Mouse (Mus musculus): ENCODE measurements around the gene Bach2. TPM values are rescaled to one million over a fixed set of nuclear protein-coding genes. Genes with fewer than 3 reads are reported as not detected.
A peak's percentile ranks its signal among the peaks of the same experiment; 100 is the strongest.

Gene Bach2
- polyA plus RNA-seq, 1 experiment from 2014 or later: 9.8 TPM

- Histone ChIP-seq H3K4me3 (no peak overlapping the region), H3K36me3 (no peaks in the 10 kb centered on the region), H3K27me3 (no peaks in the 10 kb centered on the region), H3K4me2 (no peak overlapping the region), H3K9ac (no peak overlapping the region), H3K9me3 (no peaks in the 10 kb centered on the region), H3K27ac (no peak overlapping the region), H3K4me1 (peaks cover 5% of the 10 kb centered on the region)
- ATAC-seq (ENCODE audit: insufficient number of reproducible peaks, insufficient read depth, low FRiP score, low TSS enrichment, low read depth): no peak
- 77% methylated on average over 12 of the region's 12 CpGs for WGBS
Measured at GRCm38 (mm10) chr4:32335659-32336058, 97.1 kb downstream of the Bach2 start.

GRCm38 (mm10) chr4:32336642-32337041 lies 98.0 kb downstream of the Bach2 start:
- ATAC-seq (ENCODE audit: insufficient number of reproducible peaks, insufficient read depth, low FRiP score, low TSS enrichment, low read depth): no peak
- H3K9me3 ChIP-seq: no peaks in the 10 kb centered on the region
- no peaks in the 10 kb centered on the region for H3K36me3 ChIP-seq
- H3K4me3 ChIP-seq: no peak overlapping the region
- no peak overlapping the region for H3K27ac ChIP-seq
- no peaks in the 10 kb centered on the region for H3K27me3 ChIP-seq
- H3K4me1 ChIP-seq: peaks cover 5% of the 10 kb centered on the region
- H3K4me2 ChIP-seq: no peak overlapping the region
- H3K9ac ChIP-seq: no peak overlapping the region
- WGBS: 77% methylated on average over 4 of the region's 4 CpGs

GRCm38 (mm10) chr4:32337638-32338037 lies 99.0 kb downstream of the Bach2 start:
- 23% methylated on average over 11 of the region's 11 CpGs for WGBS
- no peak overlapping the region for H3K4me2 ChIP-seq
- no peaks in the 10 kb centered on the region for H3K9me3 ChIP-seq
- ATAC-seq (ENCODE audit: insufficient number of reproducible peaks, insufficient read depth, low FRiP score, low TSS enrichment, low read depth): no peak
- H3K4me3 ChIP-seq: no peak overlapping the region
- H3K27ac ChIP-seq: no peak overlapping the region
- H3K36me3 ChIP-seq: no peaks in the 10 kb centered on the region
- H3K4me1 ChIP-seq: peaks cover 5% of the 10 kb centered on the region
- no peaks in the 10 kb centered on the region for H3K27me3 ChIP-seq
- no peak overlapping the region for H3K9ac ChIP-seq

- Histone ChIP-seq H3K4me3 (no peak overlapping the region), H3K36me3 (no peaks in the 10 kb centered on the region), H3K27ac (no peak overlapping the region), H3K27me3 (no peaks in the 10 kb centered on the region), H3K4me1 (peaks cover 11% of the 10 kb centered on the region), H3K9ac (no peak overlapping the region), H3K9me3 (no peaks in the 10 kb centered on the region), H3K4me2 (no peak overlapping the region)
- ATAC-seq (ENCODE audit: insufficient number of reproducible peaks, insufficient read depth, low FRiP score, low TSS enrichment, low read depth): no peak
- 76% methylated on average over 10 of the region's 10 CpGs for WGBS
Measured at GRCm38 (mm10) chr4:32338451-32338850, 99.8 kb downstream of the Bach2 start.

GRCm38 (mm10) chr4:32340844-32341243 lies 102.2 kb downstream of the Bach2 start:
- Histone ChIP-seq H3K4me2 (no peak overlapping the region), H3K27me3 (no peaks in the 10 kb centered on the region), H3K27ac (no peak overlapping the region), H3K9ac (no peak overlapping the region), H3K4me3 (no peak overlapping the region), H3K36me3 (no peaks in the 10 kb centered on the region), H3K4me1 (peaks cover 16% of the 10 kb centered on the region), H3K9me3 (no peaks in the 10 kb centered on the region)
- no peak for ATAC-seq (ENCODE audit: insufficient number of reproducible peaks, insufficient read depth, low FRiP score, low TSS enrichment, low read depth)
- 50% methylated on average over 7 of the region's 7 CpGs for WGBS

GRCm38 (mm10) chr4:32342269-32342668 lies 103.7 kb downstream of the Bach2 start:
- H3K27me3 ChIP-seq: no peaks in the 10 kb centered on the region
- peaks cover 18% of the 10 kb centered on the region for H3K4me1 ChIP-seq
- no peak overlapping the region for H3K4me3 ChIP-seq
- no peak for ATAC-seq (ENCODE audit: insufficient number of reproducible peaks, insufficient read depth, low FRiP score, low TSS enrichment, low read depth)
- no peaks in the 10 kb centered on the region for H3K36me3 ChIP-seq
- H3K9ac ChIP-seq: no peak overlapping the region
- 68% methylated on average over 7 of the region's 7 CpGs for WGBS
- H3K4me2 ChIP-seq: no peak overlapping the region
- no peaks in the 10 kb centered on the region for H3K9me3 ChIP-seq
- H3K27ac ChIP-seq: no peak overlapping the region

- Histone ChIP-seq H3K4me1 (peaks cover 21% of the 10 kb centered on the region; the same call in 1 of the 2 replicates), H3K9me3 (no peaks in the 10 kb centered on the region), H3K36me3 (no peaks in the 10 kb centered on the region), H3K9ac (no peak overlapping the region), H3K27me3 (no peaks in the 10 kb centered on the region), H3K4me3 (no peak overlapping the region), H3K27ac (0 out of 2 replicates have a peak overlapping the region, but pooled peaks have one; percentile 18), H3K4me2 (no peak overlapping the region)
- no peak for ATAC-seq (ENCODE audit: insufficient number of reproducible peaks, insufficient read depth, low FRiP score, low TSS enrichment, low read depth)
- 56% methylated on average over 14 of the region's 14 CpGs for WGBS
Measured at GRCm38 (mm10) chr4:32343256-32344165, 104.9 kb downstream of the Bach2 start.

GRCm38 (mm10) chr4:32344276-32344675 lies 105.7 kb downstream of the Bach2 start:
- H3K36me3 ChIP-seq: no peaks in the 10 kb centered on the region
- H3K9ac ChIP-seq: no peak overlapping the region
- ATAC-seq (ENCODE audit: insufficient number of reproducible peaks, insufficient read depth, low FRiP score, low TSS enrichment, low read depth): no peak
- H3K4me3 ChIP-seq: no peak overlapping the region
- peaks cover 17% of the 10 kb centered on the region; the same call in 1 of the 2 replicates for H3K4me1 ChIP-seq
- 76% methylated on average over 9 of the region's 9 CpGs for WGBS
- no peaks in the 10 kb centered on the region for H3K27me3 ChIP-seq
- H3K27ac ChIP-seq: no peak overlapping the region
- H3K9me3 ChIP-seq: no peaks in the 10 kb centered on the region
- no peak overlapping the region for H3K4me2 ChIP-seq

GRCm38 (mm10) chr4:32347202-32347601 lies 108.6 kb downstream of the Bach2 start:
- ATAC-seq (ENCODE audit: insufficient number of reproducible peaks, insufficient read depth, low FRiP score, low TSS enrichment, low read depth): no peak
- 44% methylated on average over 6 of the region's 6 CpGs for WGBS
- no peak overlapping the region for H3K4me3 ChIP-seq
- H3K27me3 ChIP-seq: no peaks in the 10 kb centered on the region
- peak overlapping the region; percentile 16; the same call in 1 of the 2 replicates for H3K27ac ChIP-seq
- peaks cover 26% of the 10 kb centered on the region for H3K4me1 ChIP-seq
- no peaks in the 10 kb centered on the region for H3K36me3 ChIP-seq
- no peak overlapping the region for H3K9ac ChIP-seq
- H3K4me2 ChIP-seq: no peak overlapping the region
- no peaks in the 10 kb centered on the region for H3K9me3 ChIP-seq

- 70% methylated on average over 5 of the region's 5 CpGs for WGBS
- Histone ChIP-seq H3K4me2 (no peak overlapping the region), H3K27ac (no peak overlapping the region), H3K27me3 (no peaks in the 10 kb centered on the region), H3K36me3 (no peaks in the 10 kb centered on the region), H3K9me3 (no peaks in the 10 kb centered on the region), H3K4me1 (peaks cover 29% of the 10 kb centered on the region), H3K4me3 (no peak overlapping the region), H3K9ac (no peak overlapping the region)
- no peak for ATAC-seq (ENCODE audit: insufficient number of reproducible peaks, insufficient read depth, low FRiP score, low TSS enrichment, low read depth)
Measured at GRCm38 (mm10) chr4:32347711-32348110, 109.1 kb downstream of the Bach2 start.

GRCm38 (mm10) chr4:32349361-32349760 lies 110.8 kb downstream of the Bach2 start:
- ATAC-seq (ENCODE audit: insufficient number of reproducible peaks, insufficient read depth, low FRiP score, low TSS enrichment, low read depth): no peak
- Histone ChIP-seq H3K36me3 (no peaks in the 10 kb centered on the region), H3K27me3 (no peaks in the 10 kb centered on the region), H3K9me3 (no peaks in the 10 kb centered on the region), H3K4me1 (peaks cover 24% of the 10 kb centered on the region), H3K9ac (no peak overlapping the region), H3K27ac (no peak overlapping the region), H3K4me2 (no peak overlapping the region), H3K4me3 (no peak overlapping the region)
- 87% methylated on average over 5 of the region's 5 CpGs for WGBS

- Histone ChIP-seq H3K4me3 (no peak overlapping the region), H3K27ac (no peak overlapping the region), H3K4me1 (peaks cover 29% of the 10 kb centered on the region), H3K9me3 (no peaks in the 10 kb centered on the region), H3K4me2 (peak overlapping the region; percentile 2; the same call in 1 of the 2 replicates), H3K27me3 (no peaks in the 10 kb centered on the region), H3K36me3 (no peaks in the 10 kb centered on the region), H3K9ac (no peak overlapping the region)
- WGBS: 22% methylated on average over 10 of the region's 10 CpGs
- ATAC-seq (ENCODE audit: insufficient number of reproducible peaks, insufficient read depth, low FRiP score, low TSS enrichment, low read depth): no peak
Measured at GRCm38 (mm10) chr4:32351236-32351635, 112.6 kb downstream of the Bach2 start.
